Mouse (Mus musculus): ENCODE results near the gene Tyk2. TPM values are rescaled to one million over a fixed set of nuclear protein-coding genes. Genes with fewer than 3 reads are reported as not detected.

Gene Tyk2
- polyA plus RNA-seq, 2 experiments, result 4.0 to 5.7 TPM

DNA sequence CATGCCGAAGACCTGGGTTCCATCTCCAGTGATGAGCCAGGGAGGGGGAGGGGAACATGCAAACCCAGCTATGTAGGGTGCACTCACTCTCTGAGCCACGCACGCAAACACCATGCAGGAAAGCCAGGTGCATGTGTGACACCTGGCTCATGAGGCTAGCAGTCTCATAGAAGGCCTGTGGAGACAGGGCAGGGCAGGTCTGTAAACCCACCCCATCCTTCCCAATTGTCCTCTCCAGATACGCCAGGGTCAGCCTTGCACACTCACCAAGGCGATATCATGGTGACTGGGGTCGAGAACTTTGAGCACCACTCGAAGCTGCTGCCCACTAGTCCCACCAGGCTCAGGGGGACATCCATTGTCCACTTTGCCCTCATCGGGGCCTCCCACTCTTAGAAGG is 15.9 kb downstream of the Tyk2 start:
- no peak overlapping the region for H3K9ac ChIP-seq (replicated peaks)
- H3K27ac ChIP-seq, result no peak overlapping the region
- WGBS (ENCODE audit: insufficient replicate concordance), result 81% methylated on average over 8 of the region's 8 CpGs
- no peak for ATAC-seq (ENCODE audit: insufficient read depth)
- no peak for DNase-seq (ENCODE audit: low read depth in 3 of 3, low spot score in 3 of 3)
- H3K36me3 ChIP-seq (replicated peaks; ENCODE audit: control insufficient read depth, insufficient read depth, low read depth), result no peaks in the 10 kb centered on the region
- no peaks in the 10 kb centered on the region for H3K4me1 ChIP-seq (replicated peaks; ENCODE audit: control insufficient read depth in 2 of 2, insufficient read depth in 2 of 2, low read length in 1 of 2)
- no peaks in the 10 kb centered on the region for H3K27me3 ChIP-seq (ENCODE audit: control insufficient read depth, insufficient read depth, low read length)
- no peak for TF ChIP-seq EP300 (IDR thresholded peaks at IDR 0.05; ENCODE audit: low read depth)
- no peak for TF ChIP-seq CTCF (IDR thresholded peaks at IDR 0.05; ENCODE audit: low read depth)
- no peak overlapping the region for H3K4me2 ChIP-seq (ENCODE audit: low read depth)
- no peaks in the 10 kb centered on the region for H3K9me3 ChIP-seq (ENCODE audit: control insufficient read depth, low read length)
- no peak overlapping the region for H3K4me3 ChIP-seq (ENCODE audit: insufficient read depth in 1 of 2, low read depth in 2 of 2, low read length in 2 of 2)

DNA sequence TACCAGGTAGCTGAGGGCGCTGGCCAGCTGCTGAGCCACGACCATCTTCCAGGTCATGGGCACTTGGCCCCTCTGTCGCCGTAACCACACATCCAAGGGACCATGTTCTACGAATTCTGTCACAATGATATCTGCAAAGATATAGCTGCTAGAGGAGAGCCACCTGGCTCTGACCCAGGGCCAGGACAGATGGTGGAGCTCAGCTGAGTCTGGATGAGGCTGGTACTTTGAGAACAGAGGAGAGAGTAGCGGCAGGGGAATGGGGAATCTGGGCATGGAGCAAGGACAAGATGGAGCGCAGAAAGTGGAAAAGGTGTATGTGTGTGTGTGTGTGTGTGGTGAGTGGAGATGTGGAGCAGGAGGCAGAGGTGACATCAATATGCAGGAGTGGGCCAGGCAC is 16.9 kb downstream of the Tyk2 start:
- H3K27me3 ChIP-seq (ENCODE audit: control insufficient read depth, insufficient read depth, low read length), result no peaks in the 10 kb centered on the region
- no peaks in the 10 kb centered on the region for H3K4me1 ChIP-seq (replicated peaks; ENCODE audit: control insufficient read depth in 2 of 2, insufficient read depth in 2 of 2, low read length in 1 of 2)
- no peaks in the 10 kb centered on the region for H3K9me3 ChIP-seq (ENCODE audit: control insufficient read depth, low read length)
- ATAC-seq (ENCODE audit: insufficient read depth), result no peak
- no peaks in the 10 kb centered on the region for H3K36me3 ChIP-seq (replicated peaks; ENCODE audit: control insufficient read depth, insufficient read depth, low read depth)
- H3K9ac ChIP-seq (replicated peaks), result no peak overlapping the region
- H3K4me2 ChIP-seq (ENCODE audit: low read depth), result no peak overlapping the region
- TF ChIP-seq CTCF (IDR thresholded peaks at IDR 0.05; ENCODE audit: low read depth) (no peak), EP300 (IDR thresholded peaks at IDR 0.05; ENCODE audit: low read depth) (no peak)
- WGBS (ENCODE audit: insufficient replicate concordance), result 75% methylated on average over 7 of the region's 7 CpGs
- no peak for DNase-seq (ENCODE audit: low read depth in 3 of 3, low spot score in 3 of 3)
- H3K27ac ChIP-seq, result no peak overlapping the region
- no peak overlapping the region for H3K4me3 ChIP-seq (ENCODE audit: insufficient read depth in 1 of 2, low read depth in 2 of 2, low read length in 2 of 2)

GRCm38 (mm10) chr9:21113751-21114150 is 17.3 kb downstream of the Tyk2 start:
- TF ChIP-seq EP300 (IDR thresholded peaks at IDR 0.05; ENCODE audit: low read depth), result no peak
- TF ChIP-seq CTCF (IDR thresholded peaks at IDR 0.05; ENCODE audit: low read depth), result no peak
- H3K4me1 ChIP-seq (replicated peaks; ENCODE audit: control insufficient read depth in 2 of 2, insufficient read depth in 2 of 2, low read length in 1 of 2), result no peaks in the 10 kb centered on the region
- no peak overlapping the region for H3K27ac ChIP-seq
- ATAC-seq (ENCODE audit: insufficient read depth) (no peak), DNase-seq (ENCODE audit: low read depth in 3 of 3, low spot score in 3 of 3) (no peak)
- WGBS (ENCODE audit: insufficient replicate concordance), result 82% methylated on average over 6 of the region's 6 CpGs
- no peak overlapping the region for H3K9ac ChIP-seq (replicated peaks)
- H3K36me3 ChIP-seq (replicated peaks; ENCODE audit: control insufficient read depth, insufficient read depth, low read depth), result no peaks in the 10 kb centered on the region
- no peaks in the 10 kb centered on the region for H3K27me3 ChIP-seq (ENCODE audit: control insufficient read depth, insufficient read depth, low read length)
- no peaks in the 10 kb centered on the region for H3K9me3 ChIP-seq (ENCODE audit: control insufficient read depth, low read length)
- H3K4me2 ChIP-seq (ENCODE audit: low read depth), result no peak overlapping the region
- no peak overlapping the region for H3K4me3 ChIP-seq (ENCODE audit: insufficient read depth in 1 of 2, low read depth in 2 of 2, low read length in 2 of 2)

GRCm38 (mm10) chr9:21107607-21108237 is 23.3 kb downstream of the Tyk2 start:
- 62% methylated on average over 23 of the region's 23 CpGs for WGBS (ENCODE audit: insufficient replicate concordance)
- Histone ChIP-seq H3K27me3 (ENCODE audit: control insufficient read depth, insufficient read depth, low read length) (no peaks in the 10 kb centered on the region), H3K36me3 (replicated peaks; ENCODE audit: control insufficient read depth, insufficient read depth, low read depth) (no peaks in the 10 kb centered on the region), H3K9me3 (ENCODE audit: control insufficient read depth, low read length) (no peaks in the 10 kb centered on the region), H3K4me1 (replicated peaks; ENCODE audit: control insufficient read depth in 2 of 2, insufficient read depth in 2 of 2, low read length in 1 of 2) (peaks cover 19 to 26% of the 10 kb centered on the region in 2 experiments), H3K4me3 (ENCODE audit: insufficient read depth in 1 of 2, low read depth in 2 of 2, low read length in 2 of 2) (no peak overlapping the region), H3K4me2 (ENCODE audit: low read depth) (no peak overlapping the region), H3K9ac (replicated peaks) (no peak overlapping the region), H3K27ac (no peak overlapping the region)
- no peak for ATAC-seq (ENCODE audit: insufficient read depth)
- TF ChIP-seq CTCF (IDR thresholded peaks at IDR 0.05; ENCODE audit: low read depth) (no peak), EP300 (IDR thresholded peaks at IDR 0.05; ENCODE audit: low read depth) (no peak)
- no peak for DNase-seq (ENCODE audit: low read depth in 3 of 3, low spot score in 3 of 3)

DNA sequence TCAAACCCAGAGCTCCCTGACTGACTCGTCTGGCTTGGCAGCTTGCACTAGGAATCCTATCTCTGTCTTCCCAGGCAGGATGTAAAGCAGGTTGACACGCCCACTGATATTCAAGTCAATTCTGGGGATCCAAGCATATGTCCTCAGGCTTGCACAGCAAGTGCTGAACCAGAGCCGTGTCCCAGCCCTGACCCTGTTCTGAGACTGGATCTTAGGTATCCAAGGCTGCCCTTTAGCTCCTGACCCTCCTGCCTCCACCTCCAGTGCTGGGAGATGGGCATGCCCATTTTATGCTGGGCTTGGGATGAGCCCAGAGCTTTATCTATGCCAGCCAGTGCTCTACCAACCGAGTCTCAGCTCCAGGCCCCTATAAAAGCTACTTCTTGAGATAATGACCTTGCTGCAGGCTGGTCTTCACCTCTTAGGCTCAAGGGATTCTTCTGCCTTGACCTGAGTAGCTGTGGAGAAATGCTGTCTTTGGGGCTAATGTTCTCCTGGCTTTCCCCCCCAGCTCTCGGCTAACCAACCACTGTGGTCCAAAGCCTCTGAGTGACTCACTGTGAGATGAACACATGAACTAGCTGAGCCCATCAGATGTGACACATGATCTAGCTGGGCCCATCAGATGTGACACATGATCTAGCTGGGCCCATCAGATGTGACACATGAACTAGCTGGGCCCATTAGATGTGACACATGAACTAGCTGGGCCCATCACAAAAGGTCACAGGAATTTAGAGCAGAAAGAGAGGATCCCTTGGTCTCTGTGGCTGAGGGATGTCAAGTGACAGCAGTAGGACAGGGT is 25.1 kb downstream of the Tyk2 start:
- H3K4me3 ChIP-seq (ENCODE audit: insufficient read depth in 1 of 2, low read depth in 2 of 2, low read length in 2 of 2), result no peak overlapping the region
- H3K9me3 ChIP-seq (ENCODE audit: control insufficient read depth, low read length), result no peaks in the 10 kb centered on the region
- peak overlapping the region; percentile 87 for H3K27ac ChIP-seq
- DNase-seq (ENCODE audit: low read depth in 3 of 3, low spot score in 3 of 3), result peak; percentile 46 to 47 (median 47)
- TF ChIP-seq CTCF (IDR thresholded peaks at IDR 0.05; ENCODE audit: low read depth), result no peak
- TF ChIP-seq EP300 (IDR thresholded peaks at IDR 0.05; ENCODE audit: low read depth), result peak; percentile 69
- peak overlapping the region; percentile 35 for H3K4me2 ChIP-seq (ENCODE audit: low read depth)
- H3K27me3 ChIP-seq (ENCODE audit: control insufficient read depth, insufficient read depth, low read length), result no peaks in the 10 kb centered on the region
- H3K4me1 ChIP-seq (replicated peaks; ENCODE audit: control insufficient read depth in 2 of 2, insufficient read depth in 2 of 2, low read length in 1 of 2), result peaks cover 19 to 26% of the 10 kb centered on the region in 2 experiments
- peak; percentile 86 for ATAC-seq (ENCODE audit: insufficient read depth)
- H3K9ac ChIP-seq (replicated peaks), result peak overlapping the region; percentile 48
- H3K36me3 ChIP-seq (replicated peaks; ENCODE audit: control insufficient read depth, insufficient read depth, low read depth), result no peaks in the 10 kb centered on the region
- 20% methylated on average over 5 of the region's 5 CpGs for WGBS (ENCODE audit: insufficient replicate concordance)

All from liver, embryonic 14.5 days (tissue).